Mouse (Mus musculus) stomach, embryonic 15.5 days (tissue): ENCODE data around the gene Selenom. TPM values are rescaled to one million over a fixed set of nuclear protein-coding genes. Genes with fewer than 3 reads are reported as not detected.
A peak's percentile ranks its signal among the peaks of the same experiment; 100 is the strongest.

Experiments
- ATAC-seq: fragments of 200-750 bp; cut with Nextera tagmentation; 2 replicates; pipeline ENCODE4 v1.8.0; 2017; ENCODE audit warnings: low read depth, moderate number of reproducible peaks, moderate TSS enrichment; ENCODE audit not compliant: insufficient read depth, low FRiP score
- H3K27ac ChIP-seq: fragments of 300-500 bp; sonication (generic); 2 replicates; pipeline ENCODE4 v1.5.1; 2015; ENCODE audit warnings: mild to moderate bottlenecking, inconsistent platforms
- H3K27me3 ChIP-seq: fragments of 300-500 bp; sonication (generic); replicated peaks from 2 replicates; pipeline ENCODE4 v1.6.1; 2015; ENCODE audit warnings: inconsistent platforms
- H3K36me3 ChIP-seq: fragments of 300-500 bp; sonication (generic); 2 replicates; pipeline ENCODE4 v1.6.1; 2015; ENCODE audit warnings: inconsistent platforms
- H3K4me1 ChIP-seq: fragments of 300-500 bp; sonication (generic); 2 replicates; pipeline ENCODE4 v1.6.1; 2015; ENCODE audit warnings: inconsistent platforms
- H3K4me2 ChIP-seq: fragments of 300-500 bp; sonication (generic); 2 replicates; pipeline ENCODE4 v1.6.1; 2015; ENCODE audit warnings: mild to moderate bottlenecking, inconsistent platforms
- H3K4me3 ChIP-seq: fragments of 300-500 bp; sonication (generic); replicated peaks from 2 replicates; pipeline ENCODE4 v1.5.1; 2015; ENCODE audit warnings: inconsistent platforms
- H3K9ac ChIP-seq: fragments of 300-500 bp; sonication (generic); 2 replicates; pipeline ENCODE4 v1.6.1; 2015; ENCODE audit warnings: inconsistent platforms
- H3K9me3 ChIP-seq: fragments of 300-500 bp; sonication (generic); 2 replicates; pipeline ENCODE4 v1.6.1; 2016; ENCODE audit warnings: inconsistent platforms
- WGBS: fragments of 180-500 bp; shearing (Covaris S2); methylation state at CpG from one replicate; pipeline ENCODE4 v1.1.7; 2015; 5-methylcytosine and 5-hydroxymethylcytosine counted together
- polyA plus RNA-seq: library from polyadenylated mRNA; unstranded; fragments of >200 nt; fragmentation: Nextera tagmentation; extraction: Ambion mirVana; gene quantifications from 2 replicates; pipeline ENCODE4 v1.2.1, GENCODE M21; 2015

The Selenom gene
- polyA plus RNA-seq, 1 experiment from 2014 or later: 131 TPM

DNA sequence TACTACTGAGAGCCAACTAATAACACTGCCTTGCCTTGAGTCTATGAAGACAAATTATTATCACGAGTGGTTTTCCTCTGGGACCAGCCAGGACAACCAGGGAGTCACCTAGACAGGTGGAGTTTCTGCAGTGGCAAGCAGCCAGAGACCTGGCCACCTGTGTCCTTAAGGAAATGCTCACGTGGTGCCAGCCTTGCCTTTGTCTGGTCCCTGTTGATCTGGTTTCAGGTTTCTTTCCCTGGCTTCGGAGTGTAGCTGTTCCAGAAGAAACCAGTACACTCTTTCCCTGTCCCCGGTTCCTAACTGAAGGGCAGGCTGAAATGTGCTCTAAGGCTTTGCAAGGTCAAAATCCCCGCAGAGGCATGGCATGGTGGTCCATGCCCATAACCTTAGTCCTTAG, 17.7 kb upstream of the Selenom start:
- no peak for ATAC-seq
- H3K27me3 ChIP-seq: no peaks in the 10 kb centered on the region
- no peak overlapping the region for H3K4me2 ChIP-seq
- no peak overlapping the region for H3K27ac ChIP-seq
- H3K4me1 ChIP-seq: no peaks in the 10 kb centered on the region
- no peaks in the 10 kb centered on the region for H3K9me3 ChIP-seq
- no peak overlapping the region for H3K9ac ChIP-seq
- no peak overlapping the region for H3K4me3 ChIP-seq
- 43% methylated on average over 5 of the region's 5 CpGs for WGBS
- H3K36me3 ChIP-seq: no peaks in the 10 kb centered on the region

DNA sequence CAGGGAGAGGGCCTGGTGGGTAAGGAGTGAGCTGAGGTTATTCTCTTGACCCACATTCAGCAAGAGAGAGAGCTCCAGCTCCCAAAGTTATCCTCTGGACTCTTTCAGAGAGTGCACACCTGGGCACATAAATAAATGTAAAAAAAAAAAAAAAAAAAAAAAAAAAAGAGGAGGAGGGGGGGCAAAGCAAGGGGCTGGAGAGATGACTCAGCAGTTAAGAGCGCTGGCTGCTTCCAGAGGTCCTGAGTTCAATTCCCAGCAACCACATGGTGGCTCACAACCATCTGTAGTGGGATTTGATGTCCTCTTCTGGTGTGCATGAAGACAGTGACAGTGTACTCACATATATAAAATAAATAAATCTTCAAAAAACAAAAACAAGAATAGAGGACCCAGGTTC, 17.2 kb upstream of the Selenom start:
- Histone ChIP-seq H3K9me3 (no peaks in the 10 kb centered on the region), H3K27ac (no peak overlapping the region), H3K4me2 (no peak overlapping the region), H3K36me3 (no peaks in the 10 kb centered on the region), H3K9ac (no peak overlapping the region), H3K4me3 (no peak overlapping the region), H3K27me3 (no peaks in the 10 kb centered on the region), H3K4me1 (no peaks in the 10 kb centered on the region)
- no peak for ATAC-seq
- 92% methylated on average over 1 of the region's 1 CpGs for WGBS

DNA sequence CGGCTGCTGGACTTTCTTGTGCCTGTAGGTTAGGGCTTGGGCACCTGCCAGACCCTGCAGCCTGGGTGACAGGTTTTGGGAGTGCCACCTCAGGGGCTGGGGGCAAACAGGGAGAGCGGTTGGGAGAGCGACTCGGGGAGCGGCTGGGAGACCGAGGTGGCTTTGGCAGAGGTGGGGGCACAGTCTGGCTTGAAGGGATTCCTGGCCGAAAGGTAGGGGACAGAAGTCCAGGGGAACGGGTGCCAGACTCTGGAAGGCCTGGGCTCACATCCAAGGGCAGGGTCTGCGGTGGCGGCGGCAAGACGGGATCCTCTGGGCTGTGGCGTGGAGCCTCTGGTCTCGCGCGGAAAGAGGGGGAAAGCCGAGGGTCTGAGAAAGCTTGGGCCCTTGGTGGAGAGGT, 12.4 kb upstream of the Selenom start:
- no peak overlapping the region for H3K9ac ChIP-seq
- H3K9me3 ChIP-seq: no peaks in the 10 kb centered on the region
- no peak for ATAC-seq
- WGBS: 77% methylated on average over 17 of the region's 17 CpGs
- H3K4me3 ChIP-seq: no peak overlapping the region
- no peaks in the 10 kb centered on the region for H3K27me3 ChIP-seq
- H3K27ac ChIP-seq: no peak overlapping the region
- H3K4me2 ChIP-seq: no peak overlapping the region
- H3K36me3 ChIP-seq: no peaks in the 10 kb centered on the region
- no peaks in the 10 kb centered on the region for H3K4me1 ChIP-seq

DNA sequence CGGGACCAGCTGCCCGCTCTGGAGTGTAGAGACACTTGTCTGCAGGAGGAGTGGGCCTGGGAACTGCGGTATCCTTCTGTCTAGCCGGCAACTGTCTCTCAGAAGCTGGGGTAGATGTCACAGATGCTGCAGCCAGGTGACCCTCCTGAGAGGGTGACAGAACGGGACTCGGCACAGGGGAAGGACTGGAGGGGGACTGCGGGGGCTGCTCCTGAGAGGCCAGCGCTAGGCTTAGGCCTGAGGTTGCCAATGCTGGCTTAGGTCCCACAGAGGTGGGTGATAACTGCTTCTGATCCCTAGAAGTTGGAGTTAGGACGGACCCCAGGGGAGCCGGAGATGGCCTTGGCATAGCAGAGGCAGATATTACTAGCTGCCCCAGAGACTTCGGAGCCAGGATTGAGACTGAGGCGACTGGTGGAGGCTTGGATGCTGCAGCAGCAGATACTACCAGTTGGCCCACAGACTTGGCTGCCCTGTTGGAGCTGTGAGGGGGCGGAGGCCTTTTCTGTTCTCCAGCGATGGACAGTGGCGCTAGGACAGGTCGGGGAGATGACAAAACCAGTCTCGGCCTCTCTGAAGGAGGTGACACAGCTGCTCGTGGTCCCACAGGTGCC, 11.9 kb upstream of the Selenom start:
- H3K27me3 ChIP-seq: no peaks in the 10 kb centered on the region
- no peaks in the 10 kb centered on the region for H3K36me3 ChIP-seq
- whole genome bisulfite sequencing: 72% methylated on average over 18 of the region's 18 CpGs
- H3K4me1 ChIP-seq: no peaks in the 10 kb centered on the region
- H3K9ac ChIP-seq: no peak overlapping the region
- no peak for ATAC-seq
- H3K9me3 ChIP-seq: no peaks in the 10 kb centered on the region
- no peak overlapping the region for H3K27ac ChIP-seq
- no peak overlapping the region for H3K4me3 ChIP-seq
- no peak overlapping the region for H3K4me2 ChIP-seq

DNA sequence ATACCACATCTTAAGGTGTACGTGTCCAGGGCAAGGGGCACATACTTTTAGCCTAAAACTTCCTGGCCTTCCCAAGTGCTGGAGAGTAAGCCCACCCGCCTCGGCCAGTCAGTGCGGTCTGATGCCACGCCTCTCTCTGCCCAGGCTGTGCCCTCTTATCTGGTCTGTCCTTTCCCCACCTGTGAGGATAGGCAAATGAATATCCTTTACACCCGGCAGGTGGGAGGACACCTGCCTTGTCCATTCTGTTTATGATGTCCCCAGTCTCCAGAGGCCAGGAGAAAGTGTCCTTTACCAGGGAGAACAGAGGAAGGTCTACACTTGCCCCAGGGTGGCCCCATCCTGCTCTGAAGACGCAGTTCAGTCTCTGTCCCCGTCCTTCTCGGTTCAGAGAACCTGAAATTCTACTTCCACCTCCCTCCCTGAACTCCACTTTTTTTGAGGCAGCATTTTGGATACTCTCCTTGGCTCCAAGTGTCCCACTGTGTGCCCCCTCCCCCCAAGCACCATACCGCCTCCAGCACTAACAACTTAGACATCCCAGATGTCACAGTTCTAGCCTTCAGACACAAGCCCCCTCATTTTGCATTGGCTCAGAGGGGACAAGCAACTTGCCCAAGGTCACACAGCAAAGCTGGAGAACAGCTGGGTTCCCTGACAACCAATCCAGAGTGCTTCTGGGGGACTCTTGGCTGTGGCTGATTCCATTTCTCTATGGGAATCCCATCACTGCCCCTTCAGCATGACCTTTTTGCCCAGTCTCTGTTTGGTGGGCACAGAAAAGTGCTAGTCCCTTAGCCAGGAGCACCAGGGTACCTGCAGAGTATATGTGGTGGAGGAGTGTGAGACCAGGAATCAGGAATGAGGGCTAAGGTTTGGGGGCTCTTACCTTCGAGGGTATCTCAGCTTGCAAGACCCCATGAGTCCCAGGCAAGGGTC, 10.5 kb upstream of the Selenom start:
- no peak overlapping the region; the same call in 1 of the 2 replicates for H3K9ac ChIP-seq
- no peaks in the 10 kb centered on the region for H3K9me3 ChIP-seq
- 56% methylated on average over 11 of the region's 11 CpGs for WGBS
- peak overlapping the region; percentile 30 for H3K4me3 ChIP-seq
- no peak for ATAC-seq
- H3K4me1 ChIP-seq: no peaks in the 10 kb centered on the region
- no peaks in the 10 kb centered on the region for H3K36me3 ChIP-seq
- H3K4me2 ChIP-seq: peak overlapping the region; percentile 44
- H3K27me3 ChIP-seq: no peaks in the 10 kb centered on the region
- H3K27ac ChIP-seq: no peak overlapping the region

DNA sequence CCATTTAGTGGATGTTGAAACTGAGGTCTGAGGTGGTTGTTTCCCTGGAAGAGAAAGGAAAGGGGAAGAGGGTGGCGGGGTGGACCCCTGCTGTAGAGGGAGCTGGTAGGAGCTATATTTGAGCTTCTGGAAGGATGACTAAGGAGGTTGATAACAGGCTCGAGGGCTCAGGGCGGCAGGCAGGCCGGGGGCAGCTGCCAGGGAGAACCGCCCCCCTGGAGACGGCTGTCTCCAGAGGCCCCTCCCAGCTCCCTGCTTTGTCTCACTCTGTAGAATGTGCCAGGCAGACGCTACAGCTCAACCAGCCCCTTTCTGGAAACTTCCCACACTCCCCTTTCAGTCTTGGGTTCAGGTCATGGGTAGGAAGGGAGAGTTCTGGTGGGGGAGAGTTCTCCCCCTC, 6.3 kb upstream of the Selenom start:
- Histone ChIP-seq H3K4me3 (no peak overlapping the region), H3K4me1 (no peaks in the 10 kb centered on the region), H3K4me2 (no peak overlapping the region), H3K9me3 (no peaks in the 10 kb centered on the region), H3K27me3 (no peaks in the 10 kb centered on the region), H3K9ac (no peak overlapping the region), H3K36me3 (no peaks in the 10 kb centered on the region), H3K27ac (no peak overlapping the region)
- WGBS: 32% methylated on average over 7 of the region's 7 CpGs
- no peak for ATAC-seq

DNA sequence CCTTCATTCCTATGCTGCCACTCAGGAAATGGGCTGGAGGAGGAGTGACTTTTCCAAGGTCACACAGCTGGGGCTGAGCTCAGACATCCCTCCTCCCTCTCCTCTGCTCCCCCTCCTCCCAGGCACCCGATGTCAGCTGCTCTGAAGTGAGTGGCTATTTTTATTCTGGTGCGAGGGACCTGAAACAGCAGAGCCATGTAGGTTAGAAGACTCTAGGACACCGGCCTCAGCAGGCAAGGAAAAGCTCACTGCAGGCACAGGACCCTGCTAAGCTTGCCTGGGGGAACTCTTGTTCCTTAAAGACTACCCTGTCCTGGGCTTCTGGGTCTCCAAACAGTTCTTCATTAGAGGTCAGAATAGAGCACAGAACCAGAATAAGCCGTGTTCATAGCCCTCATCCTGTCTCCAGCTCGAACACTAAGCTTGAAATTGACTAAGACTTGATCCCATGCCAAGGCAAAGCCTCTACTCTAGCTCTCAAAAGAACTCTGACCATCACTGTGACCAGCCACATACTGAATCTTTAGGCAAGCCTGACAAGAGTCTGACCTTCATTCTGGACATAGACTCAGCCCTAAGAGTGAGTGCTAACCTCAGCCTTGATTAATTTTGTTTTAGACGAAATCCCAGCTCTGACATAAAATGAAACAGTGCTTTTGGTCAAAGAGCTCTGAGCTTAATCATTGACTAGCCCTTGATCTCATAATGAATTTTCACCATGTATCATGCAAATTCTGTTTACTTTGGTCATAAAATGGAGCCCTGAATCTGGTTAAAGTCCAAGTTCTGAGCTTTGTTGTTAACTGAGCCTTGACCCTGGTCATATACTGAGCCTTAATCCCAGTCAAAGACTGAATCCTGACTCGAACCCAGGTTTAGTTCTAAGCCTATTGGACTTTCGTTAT, 5.1 kb upstream of the Selenom start:
- ATAC-seq: no peak
- no peak overlapping the region for H3K27ac ChIP-seq
- no peak overlapping the region for H3K4me2 ChIP-seq
- no peaks in the 10 kb centered on the region for H3K9me3 ChIP-seq
- no peaks in the 10 kb centered on the region for H3K36me3 ChIP-seq
- 51% methylated on average over 8 of the region's 8 CpGs for WGBS
- no peak overlapping the region for H3K4me3 ChIP-seq
- H3K9ac ChIP-seq: no peak overlapping the region
- H3K4me1 ChIP-seq: no peaks in the 10 kb centered on the region
- H3K27me3 ChIP-seq: no peaks in the 10 kb centered on the region

DNA sequence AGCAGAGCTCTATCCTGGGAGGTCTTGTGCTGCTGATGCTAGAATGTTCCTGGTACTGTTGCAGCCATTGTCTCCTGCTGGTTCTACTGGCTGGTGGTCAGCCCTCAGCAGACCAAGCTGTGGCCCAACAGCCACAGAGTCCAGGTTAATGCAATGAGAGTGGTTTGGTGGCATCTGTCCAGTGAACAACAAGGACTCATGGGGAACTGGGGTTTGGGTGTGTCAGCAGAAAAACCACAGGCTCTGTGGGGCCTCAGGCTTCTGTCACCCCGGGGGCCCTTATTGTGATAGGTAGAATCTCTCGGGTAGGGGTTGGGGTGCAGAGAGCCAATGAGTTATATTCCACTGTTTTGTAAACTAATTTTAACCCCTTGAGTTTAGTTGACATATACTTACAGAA, 4.2 kb upstream of the Selenom start:
- H3K9me3 ChIP-seq: no peaks in the 10 kb centered on the region
- WGBS: 81% methylated on average over 2 of the region's 2 CpGs
- H3K4me1 ChIP-seq: no peaks in the 10 kb centered on the region
- no peaks in the 10 kb centered on the region for H3K27me3 ChIP-seq
- H3K4me2 ChIP-seq: no peak overlapping the region
- H3K4me3 ChIP-seq: no peak overlapping the region
- H3K9ac ChIP-seq: no peak overlapping the region
- H3K27ac ChIP-seq: no peak overlapping the region
- no peaks in the 10 kb centered on the region for H3K36me3 ChIP-seq
- no peak for ATAC-seq

DNA sequence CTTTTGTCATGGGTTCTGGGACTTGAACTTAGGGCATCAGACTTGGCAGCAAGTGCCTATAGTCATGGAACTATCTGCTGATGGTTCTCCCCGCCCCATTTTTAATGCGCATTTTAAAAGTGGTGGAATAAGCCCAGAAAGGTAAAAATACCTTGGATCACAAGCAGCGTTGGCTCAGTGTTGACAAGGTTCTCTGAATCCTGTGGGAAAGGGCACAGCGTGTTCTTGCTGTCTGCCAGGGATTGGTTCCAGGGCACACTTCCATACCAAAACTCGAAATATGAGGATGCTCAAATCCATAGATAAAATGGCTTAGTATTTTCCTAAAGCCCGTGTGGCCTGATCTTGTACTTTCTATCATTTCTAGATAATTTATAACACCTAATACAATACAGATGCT, 1.2 kb upstream of the Selenom start:
- WGBS: 80% methylated on average over 6 of the region's 6 CpGs
- H3K27me3 ChIP-seq: no peaks in the 10 kb centered on the region
- no peak for ATAC-seq

DNA sequence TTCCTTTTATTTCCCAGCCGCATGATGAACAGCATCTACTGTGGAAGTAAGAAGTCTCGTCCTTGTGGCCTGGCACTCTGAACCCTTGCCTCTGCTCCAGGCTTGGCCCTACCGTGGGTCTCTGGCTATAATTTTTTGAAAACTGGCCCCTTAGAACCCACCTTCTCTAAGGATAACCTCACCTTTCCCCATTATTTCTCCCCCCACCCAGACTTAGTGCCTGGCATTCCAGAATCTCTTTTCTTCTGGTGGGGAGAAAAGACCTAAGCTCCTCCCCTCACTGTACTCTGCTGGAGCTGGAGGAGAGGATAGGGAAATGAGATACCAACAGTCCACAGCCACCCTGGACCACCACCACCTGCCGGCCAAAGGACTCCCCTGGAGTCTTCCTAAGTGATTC, 732 bp downstream of the Selenom start:
- H3K4me2 ChIP-seq: peak overlapping the region; percentile 71
- H3K9ac ChIP-seq: 0 out of 2 replicates have a peak overlapping the region, but pooled peaks have one; percentile 26
- no peaks in the 10 kb centered on the region for H3K27me3 ChIP-seq
- WGBS: 12% methylated on average over 4 of the region's 4 CpGs
- no peaks in the 10 kb centered on the region for H3K9me3 ChIP-seq
- ATAC-seq: no peak
- peaks cover 21% of the 10 kb centered on the region for H3K4me1 ChIP-seq
- H3K4me3 ChIP-seq: peak overlapping the region; percentile 51
- H3K27ac ChIP-seq: no peak overlapping the region
- 0 out of 2 replicates have a peak, but pooled peaks cover 2% of the 10 kb centered on the region for H3K36me3 ChIP-seq

More for the DNA sequence above, 1.2 kb upstream of the Selenom start:
- Histone ChIP-seq H3K4me1 (peaks cover 21% of the 10 kb centered on the region), H3K4me2 (no peak overlapping the region), H3K36me3 (no peaks in the 10 kb centered on the region), H3K4me3 (no peak overlapping the region), H3K9ac (no peak overlapping the region), H3K9me3 (no peaks in the 10 kb centered on the region), H3K27ac (no peak overlapping the region)

DNA sequence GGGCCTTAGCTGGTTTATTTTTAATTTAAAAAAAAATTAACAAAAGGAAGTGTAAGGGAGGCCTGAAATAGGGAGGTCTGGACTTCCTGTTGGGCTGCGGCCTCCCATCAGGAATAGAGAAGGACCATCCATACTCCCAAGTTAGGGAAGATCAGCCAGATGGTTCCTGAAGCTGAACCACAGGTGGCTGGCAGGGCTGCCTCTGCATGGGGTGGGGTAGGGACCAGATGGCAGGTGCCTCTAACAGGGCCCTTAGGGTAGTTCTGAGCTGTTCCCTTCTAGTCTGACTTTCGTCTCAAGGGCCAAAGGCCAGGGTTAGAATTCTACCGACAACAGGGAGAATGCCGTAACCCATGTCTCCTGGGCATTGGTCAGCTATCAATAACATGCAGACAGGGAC, 1.2 kb downstream of the Selenom start:
- peak overlapping the region; percentile 71 for H3K4me2 ChIP-seq
- no peaks in the 10 kb centered on the region for H3K27me3 ChIP-seq
- H3K36me3 ChIP-seq: 0 out of 2 replicates have a peak, but pooled peaks cover 3% of the 10 kb centered on the region
- peak overlapping the region; percentile 51 for H3K4me3 ChIP-seq
- no peak overlapping the region for H3K9ac ChIP-seq
- 81% methylated on average over 4 of the region's 4 CpGs for WGBS
- ATAC-seq: no peak
- no peak overlapping the region for H3K27ac ChIP-seq
- H3K4me1 ChIP-seq: peaks cover 21% of the 10 kb centered on the region
- H3K9me3 ChIP-seq: no peaks in the 10 kb centered on the region
